Mouse (Mus musculus): Measurements from ENCODE around the gene Cdkn1a.

DNA sequence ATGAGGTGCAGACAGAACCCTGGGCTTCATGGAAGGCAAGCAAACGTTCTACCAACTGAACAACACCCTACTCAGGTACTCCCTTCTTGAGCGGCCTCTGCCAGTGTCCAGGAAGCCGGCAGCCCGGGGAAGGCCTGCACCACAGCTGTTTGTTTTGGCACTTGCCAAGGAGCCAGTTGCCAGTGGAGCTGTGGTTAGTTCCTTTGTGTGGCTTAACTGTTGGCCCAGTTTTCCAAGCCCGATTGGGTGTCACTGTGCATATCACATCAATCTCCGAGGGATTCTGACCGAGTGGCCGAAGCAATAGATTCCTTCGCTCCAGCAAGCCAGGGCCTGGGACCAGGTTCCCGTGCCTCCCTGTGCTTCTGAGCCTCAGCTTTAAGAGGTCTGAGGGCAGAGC, 32.8 kb upstream of the Cdkn1a start:
- no peak for TF ChIP-seq POLR2A (IDR thresholded peaks at IDR 0.05; ENCODE audit: low read depth, low read length)
- no peak for TF ChIP-seq CTCF (IDR thresholded peaks at IDR 0.05; ENCODE audit: extremely low read depth, insufficient read length, insufficient replicate concordance, low read depth, low read length)

Measured in small intestine, adult 2 months (tissue).